Mouse (Mus musculus): ENCODE measurements around the gene Gm2022. TPM values are rescaled to one million over a fixed set of nuclear protein-coding genes. Genes with fewer than 3 reads are reported as not detected.
"Not testable (repeated sequence)": the region's sequence is repeated elsewhere in the genome, so short reads cannot be mapped to it uniquely, and the experiment has no call there.

Gm2022 gene
- not detected for total RNA-seq (2021)
- long read RNA-seq, experiment 1: 0 reads
- long read RNA-seq, experiment 2: 0 reads

GRCm38 (mm10) chr12:87895070-87895469 is at the start of gene Gm2022:
Gene Gm2022, plus strand, starts transcription at chr12:87895370.
- not testable (repeated sequence) for DNase-seq (ENCODE audit: low spot score in 2 of 2)

GRCm38 (mm10) chr12:87850657-87851056 is 44.5 kb upstream of the Gm2022 start:
- not testable (repeated sequence) for DNase-seq (ENCODE audit: low spot score in 2 of 2)

- not testable (repeated sequence) for DNase-seq (ENCODE audit: low spot score in 2 of 2)
These were observed 39.1 kb upstream of the Gm2022 start for GRCm38 (mm10) chr12:87856067-87856466.

GRCm38 (mm10) chr12:87861740-87862692 is 33.2 kb upstream of the Gm2022 start:
- DNase-seq (ENCODE audit: low spot score in 2 of 2): peak in 1 of 2 experiments; percentile 4

GRCm38 (mm10) chr12:87863638-87864037 is 31.5 kb upstream of the Gm2022 start:
- not testable (repeated sequence) for DNase-seq (ENCODE audit: low spot score in 2 of 2)

GRCm38 (mm10) chr12:87864048-87864447 is 31.1 kb upstream of the Gm2022 start:
- not testable (repeated sequence) for DNase-seq (ENCODE audit: low spot score in 2 of 2)

- not testable (repeated sequence) for DNase-seq (ENCODE audit: low spot score in 2 of 2)
These were observed 21.4 kb upstream of the Gm2022 start, which contains the start of gene Gm2016 for GRCm38 (mm10) chr12:87873772-87874171. Gene Gm2016, plus strand, starts transcription at chr12:87874072.

- not testable (repeated sequence) for DNase-seq (ENCODE audit: low spot score in 2 of 2)
These were observed 24.6 kb downstream of the Gm2022 start, which contains the start of gene Gm2035 for GRCm38 (mm10) chr12:87919721-87920120. Gene Gm2035, minus strand, starts transcription at chr12:87919857.

Other genes starting within 250 kb of the Gm2022 start
- not detected for gene Gm21319, start 119.6 kb upstream of the Gm2022 start, total RNA-seq (2021)
- not detected for gene Gm21936, start 99.9 kb upstream of the Gm2022 start, total RNA-seq (2021)
- not detected for gene BB287469, start 78.8 kb upstream of the Gm2022 start, total RNA-seq (2021)
- gene Gm2001, start 53.0 kb upstream of the Gm2022 start, total RNA-seq (2021): not detected
- not detected for gene Gm2016, start 21.3 kb upstream of the Gm2022 start, total RNA-seq (2021)
- gene Gm2035, start 24.5 kb downstream of the Gm2022 start, total RNA-seq (2021): not detected
- gene Gm2042, start 58.7 kb downstream of the Gm2022 start, total RNA-seq (2021): not detected
- gene Gm2075, start 116.5 kb downstream of the Gm2022 start, total RNA-seq (2021): not detected
- gene Gm6803, start 123.4 kb downstream of the Gm2022 start, total RNA-seq (2021): not detected
- gene Gm2056, start 131.6 kb downstream of the Gm2022 start, total RNA-seq (2021): not detected
- not detected for gene Gm16368, start 188.3 kb downstream of the Gm2022 start, total RNA-seq (2021)

Data from left cerebral cortex, adult 18-20 months (tissue).